Mouse (Mus musculus): ENCODE measurements around the gene Rora. TPM values are rescaled to one million over a fixed set of nuclear protein-coding genes. Genes with fewer than 3 reads are reported as not detected.

Rora gene
- polyA plus RNA-seq, 1 experiment from 2014 or later: 12.6 TPM

GRCm38 (mm10) chr9:69304492-69304891, 650.9 kb downstream of the Rora start:
- H3K4me2 ChIP-seq: no peak overlapping the region
- H3K27me3 ChIP-seq: peaks cover 26% of the 10 kb centered on the region; the same call in 1 of the 2 replicates
- ATAC-seq: no peak
- peaks cover 26% of the 10 kb centered on the region for H3K4me1 ChIP-seq
- H3K27ac ChIP-seq: no peak overlapping the region
- WGBS: 81% methylated on average over 10 of the region's 10 CpGs
- H3K9ac ChIP-seq: no peak overlapping the region
- H3K4me3 ChIP-seq: no peak overlapping the region
- H3K9me3 ChIP-seq (replicated peaks): no peaks in the 10 kb centered on the region
- H3K36me3 ChIP-seq (ENCODE audit: poor library complexity, severe bottlenecking): no peaks in the 10 kb centered on the region

- H3K36me3 ChIP-seq (ENCODE audit: poor library complexity, severe bottlenecking): no peaks in the 10 kb centered on the region
- H3K4me3 ChIP-seq: no peak overlapping the region
- no peak overlapping the region for H3K9ac ChIP-seq
- no peak overlapping the region for H3K27ac ChIP-seq
- WGBS: 66% methylated on average over 3 of the region's 3 CpGs
- H3K4me2 ChIP-seq: no peak overlapping the region
- peaks cover 22% of the 10 kb centered on the region; the same call in 1 of the 2 replicates for H3K27me3 ChIP-seq
- no peaks in the 10 kb centered on the region for H3K9me3 ChIP-seq (replicated peaks)
- peaks cover 26% of the 10 kb centered on the region for H3K4me1 ChIP-seq
- no peak for ATAC-seq
Observed at GRCm38 (mm10) chr9:69304991-69305390, 651.4 kb downstream of the Rora start.

GRCm38 (mm10) chr9:69306734-69307528, 653.3 kb downstream of the Rora start:
- ATAC-seq: no peak

GRCm38 (mm10) chr9:69307974-69308373, 654.4 kb downstream of the Rora start:
- Histone ChIP-seq H3K9ac (no peak overlapping the region), H3K27me3 (peaks cover 11% of the 10 kb centered on the region), H3K4me3 (no peak overlapping the region), H3K4me2 (no peak overlapping the region), H3K4me1 (peaks cover 17% of the 10 kb centered on the region), H3K27ac (no peak overlapping the region), H3K36me3 (ENCODE audit: poor library complexity, severe bottlenecking) (no peaks in the 10 kb centered on the region), H3K9me3 (replicated peaks) (no peaks in the 10 kb centered on the region)
- 93% methylated on average over 11 of the region's 11 CpGs for WGBS
- no peak for ATAC-seq

More at GRCm38 (mm10) chr9:69306734-69307528, 653.3 kb downstream of the Rora start:
- Histone ChIP-seq H3K27me3 (peaks cover 10% of the 10 kb centered on the region), H3K9me3 (replicated peaks) (no peaks in the 10 kb centered on the region), H3K36me3 (ENCODE audit: poor library complexity, severe bottlenecking) (no peaks in the 10 kb centered on the region), H3K27ac (no peak overlapping the region), H3K4me3 (no peak overlapping the region), H3K4me1 (peaks cover 25% of the 10 kb centered on the region), H3K9ac (no peak overlapping the region), H3K4me2 (no peak overlapping the region)
- 78% methylated on average over 9 of the region's 9 CpGs for WGBS

GRCm38 (mm10) chr9:69310524-69310923, 656.9 kb downstream of the Rora start:
- no peak for ATAC-seq
- Histone ChIP-seq H3K4me1 (0 out of 2 replicates have a peak, but pooled peaks cover 12% of the 10 kb centered on the region), H3K9me3 (replicated peaks) (no peaks in the 10 kb centered on the region), H3K4me2 (no peak overlapping the region), H3K9ac (no peak overlapping the region), H3K27ac (no peak overlapping the region), H3K4me3 (no peak overlapping the region), H3K36me3 (ENCODE audit: poor library complexity, severe bottlenecking) (no peaks in the 10 kb centered on the region), H3K27me3 (peaks cover 9% of the 10 kb centered on the region; the same call in 1 of the 2 replicates)
- WGBS: 59% methylated on average over 12 of the region's 12 CpGs

- no peak for ATAC-seq
- Histone ChIP-seq H3K4me3 (no peak overlapping the region), H3K36me3 (ENCODE audit: poor library complexity, severe bottlenecking) (no peaks in the 10 kb centered on the region), H3K27me3 (peaks cover 9% of the 10 kb centered on the region; the same call in 1 of the 2 replicates), H3K27ac (no peak overlapping the region), H3K4me2 (no peak overlapping the region), H3K9ac (no peak overlapping the region), H3K9me3 (replicated peaks) (no peaks in the 10 kb centered on the region), H3K4me1 (0 out of 2 replicates have a peak, but pooled peaks cover 10% of the 10 kb centered on the region)
- 87% methylated on average over 3 of the region's 3 CpGs for WGBS
Observed at GRCm38 (mm10) chr9:69313297-69313696, 659.7 kb downstream of the Rora start.

GRCm38 (mm10) chr9:69314451-69315210, 661.0 kb downstream of the Rora start:
- 92% methylated on average over 9 of the region's 9 CpGs for WGBS
- Histone ChIP-seq H3K4me2 (no peak overlapping the region), H3K27ac (no peak overlapping the region), H3K9ac (no peak overlapping the region), H3K9me3 (replicated peaks) (no peaks in the 10 kb centered on the region), H3K4me1 (0 out of 2 replicates have a peak, but pooled peaks cover 10% of the 10 kb centered on the region), H3K36me3 (ENCODE audit: poor library complexity, severe bottlenecking) (no peaks in the 10 kb centered on the region), H3K4me3 (no peak overlapping the region), H3K27me3 (peaks cover 14% of the 10 kb centered on the region)
- no peak for ATAC-seq

- Histone ChIP-seq H3K4me2 (no peak overlapping the region), H3K9me3 (replicated peaks) (no peaks in the 10 kb centered on the region), H3K27me3 (peaks cover 14% of the 10 kb centered on the region), H3K4me1 (0 out of 2 replicates have a peak, but pooled peaks cover 3% of the 10 kb centered on the region), H3K36me3 (ENCODE audit: poor library complexity, severe bottlenecking) (no peaks in the 10 kb centered on the region), H3K4me3 (no peak overlapping the region), H3K27ac (no peak overlapping the region), H3K9ac (no peak overlapping the region)
- ATAC-seq: peak; percentile 51; the same call in 1 of the 2 replicates
- 45% methylated on average over 3 of the region's 3 CpGs for WGBS
Observed at GRCm38 (mm10) chr9:69317527-69318115, 664.0 kb downstream of the Rora start.

GRCm38 (mm10) chr9:69319434-69319833, 665.8 kb downstream of the Rora start:
- Histone ChIP-seq H3K4me1 (0 out of 2 replicates have a peak, but pooled peaks cover 3% of the 10 kb centered on the region), H3K27me3 (peaks cover 14% of the 10 kb centered on the region), H3K4me2 (no peak overlapping the region), H3K9me3 (replicated peaks) (no peaks in the 10 kb centered on the region), H3K27ac (no peak overlapping the region), H3K9ac (no peak overlapping the region), H3K4me3 (no peak overlapping the region), H3K36me3 (ENCODE audit: poor library complexity, severe bottlenecking) (no peaks in the 10 kb centered on the region)
- no peak for ATAC-seq
- 94% methylated on average over 6 of the region's 6 CpGs for WGBS

- Histone ChIP-seq H3K9me3 (replicated peaks) (no peaks in the 10 kb centered on the region), H3K4me1 (0 out of 2 replicates have a peak, but pooled peaks cover 3% of the 10 kb centered on the region), H3K9ac (no peak overlapping the region), H3K27me3 (peaks cover 10% of the 10 kb centered on the region), H3K27ac (no peak overlapping the region), H3K4me2 (no peak overlapping the region), H3K4me3 (no peak overlapping the region), H3K36me3 (ENCODE audit: poor library complexity, severe bottlenecking) (no peaks in the 10 kb centered on the region)
- no peak for ATAC-seq
- 66% methylated on average over 10 of the region's 10 CpGs for WGBS
Observed at GRCm38 (mm10) chr9:69319913-69320634, 666.5 kb downstream of the Rora start.

GRCm38 (mm10) chr9:69320635-69321027, 667.0 kb downstream of the Rora start:
- Histone ChIP-seq H3K27ac (no peak overlapping the region), H3K9me3 (replicated peaks) (no peaks in the 10 kb centered on the region), H3K36me3 (ENCODE audit: poor library complexity, severe bottlenecking) (no peaks in the 10 kb centered on the region), H3K9ac (no peak overlapping the region), H3K4me1 (0 out of 2 replicates have a peak, but pooled peaks cover 3% of the 10 kb centered on the region), H3K4me3 (no peak overlapping the region), H3K4me2 (no peak overlapping the region), H3K27me3 (peaks cover 9% of the 10 kb centered on the region)
- 45% methylated on average over 3 of the region's 3 CpGs for WGBS
- no peak for ATAC-seq
